Mouse (Mus musculus): ENCODE results near the gene Zfp13.
"Not testable (repeated sequence)": the region's sequence is repeated elsewhere in the genome, so short reads cannot be mapped to it uniquely, and the experiment has no call there.

Zfp13 gene

DNA sequence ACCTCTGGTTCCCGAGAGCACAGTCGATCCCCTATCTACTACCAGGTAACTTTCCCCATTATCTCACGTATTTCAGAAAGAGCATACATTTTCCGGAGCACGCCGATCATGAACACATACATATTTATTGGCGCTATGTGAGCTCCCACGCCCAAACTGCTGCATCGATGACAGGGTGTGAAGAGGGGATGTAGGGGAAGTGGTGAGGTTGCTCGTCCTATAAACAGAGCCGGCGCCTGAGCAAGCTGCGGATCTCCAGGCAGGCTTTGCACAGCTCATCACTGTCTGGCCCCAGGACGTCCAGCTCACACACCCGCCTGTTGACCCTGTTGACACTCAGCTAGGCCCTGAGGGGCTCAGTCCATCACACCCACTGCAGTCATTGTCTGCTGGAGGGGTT is 48.4 kb downstream of the Zfp13 start:
- DNase-seq (ENCODE audit: low read depth, low spot score): no peak

DNA sequence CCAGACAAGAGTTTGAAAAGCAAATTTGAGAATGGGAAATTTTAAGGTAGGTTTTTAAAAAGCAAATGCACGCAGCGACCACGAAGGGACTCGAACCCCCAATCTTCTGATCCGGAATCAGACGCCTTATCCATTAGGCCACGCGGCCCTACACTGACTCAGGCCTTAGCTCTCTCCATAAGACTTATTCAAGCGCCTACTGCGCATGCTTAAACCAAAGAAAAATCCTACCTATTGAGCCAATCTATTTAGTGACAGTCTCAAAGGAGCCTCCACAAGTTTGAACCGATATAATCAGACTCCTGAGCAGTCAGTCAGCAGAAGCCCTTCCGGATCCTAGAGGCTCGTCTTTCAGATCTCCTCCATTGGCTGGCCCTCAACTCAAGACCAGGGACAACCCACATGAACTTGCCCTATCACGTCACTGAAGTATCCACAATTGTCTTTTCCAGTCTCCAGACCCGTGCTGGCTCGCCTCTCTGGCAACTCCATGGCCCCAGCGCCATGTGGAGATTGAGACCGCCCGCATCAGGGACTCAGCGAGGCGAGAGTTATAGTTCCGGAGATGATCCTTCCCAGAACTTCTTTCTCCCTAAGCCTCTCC is 49.0 kb downstream of the Zfp13 start:
- DNase-seq (ENCODE audit: low read depth, low spot score): peak; percentile 92

DNA sequence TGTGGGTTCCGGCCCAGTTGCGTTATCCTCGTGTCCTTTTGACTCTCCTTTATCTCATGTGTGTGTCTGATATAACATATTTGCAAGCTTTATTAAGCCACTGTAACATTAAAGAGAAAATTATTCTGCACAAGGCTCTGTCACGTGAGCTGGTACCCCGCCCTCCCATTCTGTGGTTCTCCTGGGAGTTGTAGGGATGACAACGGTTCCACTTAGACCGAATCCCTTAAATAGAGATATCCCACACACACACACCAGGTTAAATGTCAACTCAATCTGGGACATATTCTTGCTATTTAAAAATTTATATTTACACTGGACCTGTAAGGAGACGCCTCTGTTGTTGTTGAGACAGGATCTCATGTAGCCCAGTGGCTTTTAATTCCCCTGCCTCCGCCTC is 49.8 kb downstream of the Zfp13 start:
- no peak for DNase-seq (ENCODE audit: low read depth, low spot score)

DNA sequence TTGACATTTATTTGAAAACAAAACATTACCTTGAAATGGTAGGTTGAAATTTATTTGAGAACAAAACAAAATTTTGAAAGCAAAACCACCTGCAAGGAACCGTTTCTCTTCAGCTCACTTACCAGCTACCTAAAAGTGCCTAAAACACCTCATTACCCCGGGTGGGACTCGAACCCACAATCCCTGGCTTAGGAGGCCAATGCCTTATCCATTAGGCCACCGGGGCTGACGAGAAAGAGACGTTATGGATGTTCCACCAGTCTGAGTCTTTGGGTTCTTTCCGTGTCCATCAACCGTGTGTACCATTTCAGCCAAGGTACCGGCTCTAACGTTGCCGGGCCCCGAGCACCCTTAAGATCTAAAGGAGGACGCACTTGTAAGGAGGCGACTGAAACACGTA is 50.7 kb downstream of the Zfp13 start:
- peak; percentile 91 for DNase-seq (ENCODE audit: low read depth, low spot score)

DNA sequence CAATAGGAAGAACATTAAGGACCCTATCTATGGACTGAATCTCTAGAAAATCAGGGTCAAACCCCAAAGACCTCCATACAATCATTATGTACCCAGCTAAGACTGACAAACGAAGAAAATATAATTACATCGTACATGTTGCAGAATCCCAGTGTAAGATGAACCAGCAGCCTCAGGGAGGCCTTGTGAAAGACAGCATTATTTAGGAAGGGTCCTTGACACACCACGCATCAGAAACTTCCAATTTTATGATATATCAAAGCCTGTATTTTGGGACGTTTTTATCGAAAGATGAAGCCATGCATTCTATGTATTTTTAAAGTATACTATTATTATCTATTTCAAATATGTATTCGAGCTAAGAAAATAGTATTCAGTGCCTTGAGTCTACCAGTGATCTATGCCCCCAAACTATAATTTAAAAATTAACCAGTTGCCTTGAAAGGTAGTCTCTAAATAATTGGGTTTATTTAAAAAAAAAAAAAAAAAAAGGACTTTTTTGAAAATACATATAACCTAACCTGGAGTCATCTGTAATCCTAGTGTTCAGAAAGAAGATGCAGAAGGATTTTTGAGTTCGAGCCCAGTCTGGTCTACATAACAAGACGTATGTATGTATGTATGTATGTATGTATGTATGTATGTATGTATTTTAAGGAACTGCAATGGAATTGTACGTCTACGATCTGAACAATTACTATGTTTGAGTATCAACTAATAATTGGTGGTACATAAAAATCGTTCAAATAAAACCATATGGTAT is 51.4 kb downstream of the Zfp13 start:
- no peak for DNase-seq (ENCODE audit: low read depth, low spot score)

DNA sequence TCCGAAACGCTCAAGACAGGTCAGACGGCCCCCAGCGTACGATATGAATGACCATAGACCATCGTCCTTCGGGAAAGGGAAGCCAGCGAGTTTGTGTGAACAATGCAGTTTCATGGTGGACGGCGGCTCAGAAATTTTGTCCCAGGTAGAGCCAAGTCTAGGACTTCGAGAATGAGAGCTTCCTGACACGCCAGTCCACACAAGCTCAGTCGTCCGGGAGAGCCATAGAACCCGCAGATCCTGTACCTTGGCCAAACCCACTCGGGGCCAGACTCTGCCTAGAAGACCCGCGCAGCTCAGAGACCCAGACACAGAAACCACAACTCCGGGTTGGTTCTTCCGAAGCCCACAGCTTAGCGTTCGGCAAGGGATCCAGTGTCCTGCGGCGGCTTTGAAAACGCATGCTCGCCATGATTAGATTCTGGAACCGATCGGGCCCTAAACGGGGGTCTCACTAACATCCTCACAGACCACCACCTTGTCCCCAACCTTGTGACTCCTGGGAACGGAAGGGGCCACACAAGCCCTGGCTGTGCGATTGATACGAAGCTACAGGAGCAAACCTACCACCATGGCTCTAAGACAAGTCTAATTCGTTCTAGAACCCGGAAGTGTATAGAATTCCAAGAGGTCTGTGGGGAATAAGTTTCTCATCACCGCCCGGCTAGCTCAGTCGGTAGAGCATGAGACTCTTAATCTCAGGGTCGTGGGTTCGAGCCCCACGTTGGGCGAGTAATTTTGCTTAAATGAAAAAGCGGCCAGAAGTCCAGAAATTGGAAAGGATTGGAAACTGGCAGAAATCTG is 52.4 kb downstream of the Zfp13 start:
- DNase-seq (ENCODE audit: low read depth, low spot score): peak; percentile 88

DNA sequence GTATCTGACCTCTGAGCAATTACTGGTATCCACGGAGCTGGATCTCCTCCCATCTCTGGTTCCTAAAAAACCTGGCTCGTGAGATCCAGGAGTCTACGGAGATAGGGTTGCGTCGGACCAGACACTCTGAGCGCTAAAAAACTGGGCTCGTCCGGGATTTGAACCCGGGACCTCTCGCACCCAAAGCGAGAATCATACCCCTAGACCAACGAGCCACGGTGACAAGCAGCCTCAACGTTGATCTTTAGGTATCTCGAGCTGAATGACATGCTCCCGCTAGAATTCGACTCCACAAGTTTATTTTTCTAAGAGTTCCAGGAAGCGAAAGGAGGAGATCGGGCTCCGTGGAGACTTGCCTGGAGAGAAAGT is 53.0 kb downstream of the Zfp13 start:
- DNase-seq (ENCODE audit: low read depth, low spot score): peak; percentile 86

DNA sequence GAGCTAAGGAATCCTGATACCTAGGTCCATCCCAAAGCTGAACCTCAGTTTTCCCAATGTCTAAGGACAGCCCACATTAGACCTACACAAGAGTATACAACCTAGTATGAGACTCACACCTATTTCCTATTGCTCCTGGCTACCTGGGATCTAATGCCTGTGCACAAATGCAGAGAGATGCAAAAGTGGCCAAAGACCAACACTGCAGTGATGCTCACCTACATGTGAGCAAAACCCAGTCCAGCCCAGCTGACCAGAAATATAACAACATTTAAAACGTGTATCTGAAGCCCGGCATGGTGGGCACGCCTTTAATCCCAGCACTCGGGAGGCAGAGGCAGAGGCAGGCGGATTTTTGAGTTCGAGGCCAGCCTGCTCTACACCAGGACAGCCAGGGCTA is 53.4 kb downstream of the Zfp13 start:
- DNase-seq (ENCODE audit: low read depth, low spot score): no peak

DNA sequence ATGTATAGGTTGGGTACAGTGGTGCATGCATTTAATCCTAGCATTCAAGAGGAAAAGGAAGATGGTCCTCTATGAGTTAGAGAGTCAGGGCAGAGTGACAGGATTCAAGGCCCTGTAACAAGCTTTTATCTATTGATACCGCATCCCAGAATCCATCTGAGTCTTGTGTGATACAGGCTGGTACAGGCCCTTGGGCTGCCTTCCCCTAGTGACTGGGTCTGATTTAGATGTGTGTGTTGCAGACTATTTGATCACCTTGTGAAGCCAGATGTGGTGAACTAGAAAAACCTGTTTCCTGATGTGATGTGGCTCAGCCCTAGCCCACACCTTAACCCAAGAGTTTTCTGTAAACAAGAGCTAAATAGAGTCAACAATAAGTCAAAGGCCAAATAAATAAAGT is 54.5 kb downstream of the Zfp13 start:
- DNase-seq (ENCODE audit: low read depth, low spot score): no peak

DNA sequence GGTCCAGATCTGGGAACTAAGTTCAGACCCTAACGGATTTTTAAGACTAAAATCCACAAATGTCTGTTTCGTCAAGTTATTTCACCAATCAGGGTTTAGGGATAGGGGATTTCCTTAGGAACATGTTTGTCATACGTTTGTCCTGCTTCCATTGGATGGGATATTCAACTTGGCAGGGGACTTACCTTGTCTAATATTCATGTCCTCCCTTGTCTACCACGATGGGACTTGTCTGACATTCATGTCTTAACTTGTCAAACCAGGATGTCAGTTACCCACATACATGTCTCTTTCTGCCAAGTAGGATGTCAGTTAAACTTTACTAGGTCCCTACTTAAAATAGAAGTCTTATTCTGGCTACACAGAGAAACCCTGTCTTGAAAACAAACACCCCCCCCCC is 55.3 kb downstream of the Zfp13 start:
- no peak for DNase-seq (ENCODE audit: low read depth, low spot score)

DNA sequence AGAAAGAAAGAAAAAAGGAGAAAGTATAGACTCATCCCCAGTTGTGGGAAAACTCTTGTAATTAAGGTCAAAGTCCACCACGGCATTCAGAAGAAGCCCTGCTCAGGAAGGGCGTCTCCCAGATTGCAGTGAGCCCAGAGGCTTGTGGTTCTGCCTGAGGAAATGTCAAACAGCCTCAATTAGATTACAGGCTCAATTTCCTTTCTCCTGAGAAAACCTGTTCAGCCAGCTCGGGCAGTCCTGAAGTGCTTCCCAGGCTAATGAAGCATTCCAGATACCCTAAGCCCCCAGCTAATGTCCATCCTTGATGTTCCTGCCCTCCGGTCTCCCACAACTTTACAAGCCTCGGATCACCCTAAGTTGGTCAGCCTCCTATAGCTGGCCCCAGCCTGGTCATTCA is 56.0 kb downstream of the Zfp13 start:
- no peak for DNase-seq (ENCODE audit: low read depth, low spot score)

DNA sequence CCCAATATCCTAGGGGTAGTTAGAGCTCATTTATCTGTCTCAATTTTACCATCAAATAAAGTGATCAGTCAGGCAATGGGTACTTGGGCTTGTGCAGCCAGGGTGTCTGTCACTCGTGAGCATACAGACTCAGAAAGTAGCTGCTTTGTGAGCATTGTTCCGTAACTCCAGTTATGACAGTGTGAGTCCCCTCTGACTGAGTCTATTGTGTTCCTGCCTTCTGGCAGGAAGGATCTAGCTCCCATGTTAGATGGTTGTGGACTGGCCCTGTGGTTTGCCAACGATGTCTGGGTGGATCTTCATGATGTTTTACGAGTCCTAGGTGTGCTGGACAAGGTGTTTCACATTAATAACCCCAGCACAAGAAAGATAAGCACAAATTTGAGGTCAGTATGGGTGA is 56.5 kb downstream of the Zfp13 start:
- DNase-seq (ENCODE audit: low read depth, low spot score): no peak

DNA sequence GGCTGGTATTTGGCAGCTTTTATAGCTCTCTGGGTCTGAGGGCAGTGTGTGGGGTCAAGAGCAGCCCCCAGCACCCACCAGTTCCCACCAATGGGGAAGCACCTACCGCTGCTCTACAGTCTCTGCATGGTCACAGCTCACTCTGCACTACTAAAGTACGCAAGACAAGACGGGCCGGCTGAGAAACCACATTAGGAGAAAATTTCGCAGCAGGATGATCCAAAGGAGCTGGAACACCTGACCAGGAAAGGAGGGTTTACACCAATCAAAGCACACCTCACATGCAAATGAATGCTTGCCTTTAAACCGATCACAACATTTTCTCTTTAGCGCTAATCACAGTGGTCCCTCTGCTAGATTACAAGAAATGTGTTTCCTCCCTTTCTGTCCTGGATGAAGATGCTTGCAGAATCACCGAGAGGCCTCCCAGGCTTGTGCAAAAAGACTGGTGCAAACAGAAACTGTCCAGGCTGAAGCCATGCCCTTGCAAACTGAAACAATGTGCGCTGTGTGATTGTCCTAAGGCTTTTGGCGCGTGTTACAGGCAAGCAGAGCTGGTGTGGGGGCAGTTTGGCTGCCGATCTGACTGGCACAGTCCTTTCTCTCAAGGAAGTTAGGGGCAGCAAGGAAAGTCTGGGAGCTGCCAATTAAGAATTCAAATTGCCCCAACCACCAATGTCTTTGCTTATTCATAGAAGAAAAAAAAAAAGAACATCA is 57.1 kb downstream of the Zfp13 start:
- DNase-seq (ENCODE audit: low read depth, low spot score): no peak

DNA sequence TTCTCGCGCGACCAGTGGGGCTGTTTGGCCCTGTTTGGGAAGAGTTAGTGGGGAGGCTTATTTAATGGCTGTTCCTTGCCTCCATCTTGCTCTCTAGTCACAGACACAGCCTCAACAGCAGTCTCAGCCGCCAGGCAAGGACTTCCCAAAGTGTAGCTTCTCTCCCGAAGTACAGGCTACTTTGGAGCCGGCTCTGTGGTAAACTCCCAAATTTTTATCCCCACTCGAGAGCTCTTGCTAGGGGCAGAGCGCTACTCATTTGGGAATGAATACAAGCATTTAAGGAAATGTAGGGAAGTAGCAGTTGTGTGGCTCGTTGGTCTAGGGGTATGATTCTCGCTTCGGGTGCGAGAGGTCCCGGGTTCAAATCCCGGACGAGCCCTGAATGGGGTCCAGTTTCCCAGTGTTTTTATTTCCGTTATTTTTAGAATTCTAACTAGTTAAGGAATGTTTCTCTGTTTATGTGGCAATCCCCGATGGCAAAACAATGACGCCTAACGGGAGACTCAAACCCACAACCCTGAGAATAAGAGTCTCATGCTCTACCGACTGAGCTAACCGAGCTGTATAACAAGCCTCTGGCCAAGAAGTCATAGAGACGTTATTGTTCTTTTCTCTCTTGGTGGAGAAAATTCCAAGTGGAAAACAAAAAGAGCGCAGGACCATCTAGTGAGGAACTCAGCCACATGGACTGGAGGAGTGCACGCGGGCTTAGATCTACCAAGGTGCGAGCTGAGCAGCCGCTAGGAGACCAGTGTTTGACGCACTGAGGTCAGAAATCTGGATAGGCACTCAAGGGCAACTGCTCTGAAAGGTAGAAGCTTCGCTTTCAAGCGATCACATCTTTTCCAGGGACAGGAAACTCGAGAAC is 58.4 kb downstream of the Zfp13 start:
- DNase-seq (ENCODE audit: low read depth, low spot score): no peak

DNA sequence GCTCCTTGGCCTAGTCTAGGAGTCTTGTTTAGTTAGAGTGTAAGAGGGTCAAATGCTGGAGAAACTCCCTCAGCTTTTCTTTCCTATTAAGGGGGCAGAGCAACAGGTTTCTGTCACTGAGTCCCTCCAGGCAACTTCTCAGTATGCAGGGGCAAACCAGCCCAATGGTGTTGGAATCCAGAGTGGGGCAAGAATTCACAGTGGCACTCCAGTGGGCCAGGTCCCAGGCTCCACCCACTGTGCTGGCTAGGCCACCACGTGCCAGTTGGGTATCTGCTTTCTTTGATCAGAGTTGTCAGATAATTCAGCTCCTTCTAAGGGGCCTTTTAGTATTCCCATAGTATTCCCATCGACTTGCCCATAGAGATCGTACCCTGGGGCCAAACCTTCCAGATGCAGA is 59.2 kb downstream of the Zfp13 start:
- DNase-seq (ENCODE audit: low read depth, low spot score): no peak

DNA sequence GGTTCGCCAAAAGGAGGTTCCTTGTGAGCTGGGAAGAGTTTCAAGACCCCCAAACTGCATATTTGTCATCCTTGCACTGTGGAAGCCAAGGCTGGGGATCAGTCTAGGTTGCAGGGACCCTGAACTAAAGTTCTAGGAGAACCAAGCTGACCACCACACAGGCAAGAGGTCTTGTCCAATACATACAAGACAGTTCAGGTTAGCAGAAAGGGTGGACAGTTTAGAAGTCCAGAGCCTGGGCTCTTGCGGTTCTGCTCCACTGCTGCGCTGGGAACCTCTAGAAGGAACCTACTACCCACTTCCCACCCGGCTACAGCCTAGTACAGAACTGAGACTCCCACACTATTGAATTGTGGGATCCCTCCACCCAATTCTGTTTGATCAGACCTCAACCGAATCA is 59.7 kb downstream of the Zfp13 start:
- DNase-seq (ENCODE audit: low read depth, low spot score): no peak

DNA sequence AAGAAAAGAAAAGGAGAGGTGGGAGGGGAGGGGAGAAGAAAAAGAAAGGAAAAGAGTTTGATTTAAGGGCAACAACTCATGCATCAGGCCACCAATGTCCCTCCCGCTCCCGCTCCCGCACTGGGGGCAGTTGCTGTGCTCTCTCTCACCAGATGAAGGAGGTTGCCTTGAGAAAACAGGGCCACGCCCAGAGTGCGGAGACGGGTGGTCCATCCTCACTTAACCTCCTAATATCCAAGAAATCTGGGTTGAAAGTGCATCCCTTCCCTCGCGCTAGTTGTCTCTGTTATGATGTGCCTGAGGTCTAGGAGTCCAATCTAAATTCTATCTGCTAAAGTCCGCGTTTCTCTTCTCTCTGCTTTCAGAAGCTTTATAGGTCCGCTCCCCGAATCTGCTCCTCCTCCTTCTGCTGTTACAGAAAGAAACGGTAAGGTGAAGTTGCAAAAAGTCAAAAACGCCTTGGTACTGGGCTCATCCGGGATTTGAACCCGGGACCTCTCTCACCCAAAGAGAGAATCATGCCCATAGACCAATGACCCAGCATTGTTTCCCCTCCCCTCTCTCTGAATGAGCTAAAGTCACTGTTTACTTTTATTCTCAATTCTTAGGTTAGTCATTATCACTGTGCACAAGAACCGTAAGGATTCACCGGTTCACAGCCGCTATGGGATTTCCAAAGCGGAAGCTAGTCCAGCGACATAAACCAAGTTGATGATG is 60.8 kb downstream of the Zfp13 start:
- no peak for DNase-seq (ENCODE audit: low read depth, low spot score)

DNA sequence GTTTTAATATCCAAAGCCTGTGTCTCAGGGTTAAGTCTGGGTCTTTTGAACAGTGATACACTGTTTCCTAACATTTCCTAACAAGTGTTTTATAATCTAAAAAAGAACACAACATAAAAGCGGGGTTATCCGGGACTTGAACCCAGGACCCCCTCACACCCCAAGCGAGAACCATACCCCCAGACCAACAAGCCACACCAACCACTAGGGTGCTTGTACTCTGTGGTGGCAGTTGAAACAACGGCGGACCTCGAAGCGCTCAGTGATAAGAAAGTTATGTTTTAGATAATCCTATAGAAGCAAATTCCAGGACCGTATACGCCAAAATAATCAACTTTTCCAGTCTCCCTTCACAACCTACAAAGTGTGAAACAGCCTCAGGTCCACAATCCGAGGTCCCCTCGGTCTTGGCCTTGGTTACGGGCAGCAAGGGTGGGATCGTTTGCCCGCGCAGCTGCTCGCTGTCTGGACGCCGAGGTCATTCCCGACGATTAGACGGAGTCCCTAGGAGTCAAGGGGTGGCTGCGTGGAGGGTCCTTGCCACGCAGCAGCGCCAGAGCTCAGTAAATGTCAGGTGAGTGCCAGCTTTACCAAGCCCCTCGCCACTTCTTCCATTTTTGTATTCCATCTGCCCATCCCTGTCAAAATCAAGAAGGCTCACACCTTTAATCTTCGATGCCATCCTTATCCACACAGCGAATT is 61.6 kb downstream of the Zfp13 start:
- no peak for DNase-seq (ENCODE audit: low read depth, low spot score)

DNA sequence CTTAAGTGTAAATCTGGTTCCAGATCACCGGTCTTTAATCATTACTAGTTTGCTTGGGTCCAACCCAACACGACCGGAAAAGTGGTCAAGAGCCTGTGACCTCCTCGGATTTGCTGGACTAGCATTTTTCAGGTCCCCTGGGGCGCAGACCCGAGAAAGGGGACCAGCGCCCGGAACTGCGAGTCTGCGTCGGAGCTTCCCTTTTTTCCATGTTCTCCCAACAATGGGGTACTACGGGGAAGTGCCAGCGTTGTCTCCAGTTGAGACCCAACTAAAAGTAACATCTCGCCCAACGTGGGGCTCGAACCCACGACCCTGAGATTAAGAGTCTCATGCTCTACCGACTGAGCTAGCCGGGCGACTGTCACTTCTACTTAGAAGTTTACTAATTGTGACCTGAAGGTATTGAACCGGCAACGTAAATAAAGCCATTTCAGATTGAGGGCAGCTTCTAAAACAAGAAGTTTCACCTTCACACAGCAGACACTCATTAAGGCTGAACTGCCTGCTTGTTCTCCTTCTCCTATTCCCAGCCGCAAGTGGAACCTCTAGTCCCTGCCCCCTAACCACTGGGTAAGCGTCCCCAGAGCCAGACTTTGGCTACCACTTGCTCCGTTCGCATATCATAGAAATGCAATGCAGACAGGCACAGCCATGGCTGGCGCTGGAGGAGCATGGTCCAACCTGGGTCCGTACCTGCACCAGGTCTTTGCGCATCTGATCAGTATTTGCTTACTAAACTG is 64.1 kb downstream of the Zfp13 start:
- DNase-seq (ENCODE audit: low read depth, low spot score): not testable (repeated sequence)

Measured in forelimb bud, embryonic 11.5 days (tissue).